Mouse (Mus musculus): ENCODE results near the gene Odf3l1.

Odf3l1 gene

GRCm38 (mm10) chr9:56842303-56842719, 22.2 kb downstream of the Odf3l1 start:
- no peak for DNase-seq

GRCm38 (mm10) chr9:56841864-56842263, 22.6 kb downstream of the Odf3l1 start:
- no peak for DNase-seq

- no peak for DNase-seq
Observed at GRCm38 (mm10) chr9:56840721-56841120, 23.8 kb downstream of the Odf3l1 start.

- no peak for DNase-seq
Observed at GRCm38 (mm10) chr9:56835152-56835551, 29.3 kb downstream of the Odf3l1 start.

- no peak for DNase-seq
Observed at GRCm38 (mm10) chr9:56832900-56833299, 31.6 kb downstream of the Odf3l1 start.

GRCm38 (mm10) chr9:56831904-56832303, 32.6 kb downstream of the Odf3l1 start:
- DNase-seq = no peak

GRCm38 (mm10) chr9:56830162-56830561, 34.3 kb downstream of the Odf3l1 start:
- peak; percentile 33 for DNase-seq

- DNase-seq = no peak
Observed at GRCm38 (mm10) chr9:56828841-56829240, 35.6 kb downstream of the Odf3l1 start.

GRCm38 (mm10) chr9:56828146-56828545, 36.3 kb downstream of the Odf3l1 start:
- DNase-seq = no peak

- DNase-seq = peak; percentile 18
Observed at GRCm38 (mm10) chr9:56825476-56826213, 38.8 kb downstream of the Odf3l1 start.

GRCm38 (mm10) chr9:56824900-56825299, 39.6 kb downstream of the Odf3l1 start:
- DNase-seq = peak; percentile 38

- DNase-seq = no peak
Observed at GRCm38 (mm10) chr9:56810916-56811315, 53.6 kb downstream of the Odf3l1 start.

- no peak for DNase-seq
Observed at GRCm38 (mm10) chr9:56807990-56808389, 56.5 kb downstream of the Odf3l1 start.

- no peak for DNase-seq
Observed at GRCm38 (mm10) chr9:56803146-56803545, 61.3 kb downstream of the Odf3l1 start.

Data from right cerebral cortex, postnatal 4 days (tissue).